Mouse (Mus musculus) stomach, embryonic 15.5 days (tissue): ENCODE measurements around the gene Zfp217. TPM values are rescaled to one million over a fixed set of nuclear protein-coding genes. Genes with fewer than 3 reads are reported as not detected.
A peak's percentile ranks its signal among the peaks of the same experiment; 100 is the strongest.

Source experiments
- ATAC-seq: fragments of 200-750 bp; cut with Nextera tagmentation; 2 replicates; pipeline ENCODE4 v1.8.0; 2017; ENCODE audit warnings: low read depth, moderate number of reproducible peaks, moderate TSS enrichment; ENCODE audit not compliant: insufficient read depth, low FRiP score
- H3K27ac ChIP-seq: fragments of 300-500 bp; sonication (generic); 2 replicates; pipeline ENCODE4 v1.5.1; 2015; ENCODE audit warnings: mild to moderate bottlenecking, inconsistent platforms
- H3K27me3 ChIP-seq: fragments of 300-500 bp; sonication (generic); replicated peaks from 2 replicates; pipeline ENCODE4 v1.6.1; 2015; ENCODE audit warnings: inconsistent platforms
- H3K36me3 ChIP-seq: fragments of 300-500 bp; sonication (generic); 2 replicates; pipeline ENCODE4 v1.6.1; 2015; ENCODE audit warnings: inconsistent platforms
- H3K4me1 ChIP-seq: fragments of 300-500 bp; sonication (generic); 2 replicates; pipeline ENCODE4 v1.6.1; 2015; ENCODE audit warnings: inconsistent platforms
- H3K4me2 ChIP-seq: fragments of 300-500 bp; sonication (generic); 2 replicates; pipeline ENCODE4 v1.6.1; 2015; ENCODE audit warnings: mild to moderate bottlenecking, inconsistent platforms
- H3K4me3 ChIP-seq: fragments of 300-500 bp; sonication (generic); replicated peaks from 2 replicates; pipeline ENCODE4 v1.5.1; 2015; ENCODE audit warnings: inconsistent platforms
- H3K9ac ChIP-seq: fragments of 300-500 bp; sonication (generic); 2 replicates; pipeline ENCODE4 v1.6.1; 2015; ENCODE audit warnings: inconsistent platforms
- H3K9me3 ChIP-seq: fragments of 300-500 bp; sonication (generic); 2 replicates; pipeline ENCODE4 v1.6.1; 2016; ENCODE audit warnings: inconsistent platforms
- WGBS: fragments of 180-500 bp; shearing (Covaris S2); methylation state at CpG from one replicate; pipeline ENCODE4 v1.1.7; 2015; 5-methylcytosine and 5-hydroxymethylcytosine counted together
- polyA plus RNA-seq: library from polyadenylated mRNA; unstranded; fragments of >200 nt; fragmentation: Nextera tagmentation; extraction: Ambion mirVana; gene quantifications from 2 replicates; pipeline ENCODE4 v1.2.1, GENCODE M21; 2015

The Zfp217 gene
- polyA plus RNA-seq, 1 experiment from 2014 or later = 4.0 TPM

DNA sequence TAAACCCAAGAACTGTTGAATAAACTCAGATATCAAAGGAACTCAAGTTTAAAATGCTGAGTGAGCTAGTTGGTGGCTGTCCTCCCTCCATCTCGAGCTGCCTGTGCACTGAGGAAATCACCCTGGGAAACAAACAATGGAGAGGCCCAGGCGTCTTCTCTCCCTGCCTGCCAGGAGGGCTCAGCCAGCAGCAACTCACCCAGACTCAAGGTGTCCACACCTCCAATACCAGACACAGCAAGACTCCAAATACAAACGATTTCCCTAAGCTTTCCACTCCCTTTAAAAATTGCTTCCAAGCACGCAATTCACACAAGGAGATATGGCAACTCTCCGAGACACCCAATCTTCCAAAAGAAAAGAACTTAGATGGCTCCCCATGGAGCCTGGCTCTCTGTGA, 38.4 kb downstream of the Zfp217 start:
- ATAC-seq = no peak

DNA sequence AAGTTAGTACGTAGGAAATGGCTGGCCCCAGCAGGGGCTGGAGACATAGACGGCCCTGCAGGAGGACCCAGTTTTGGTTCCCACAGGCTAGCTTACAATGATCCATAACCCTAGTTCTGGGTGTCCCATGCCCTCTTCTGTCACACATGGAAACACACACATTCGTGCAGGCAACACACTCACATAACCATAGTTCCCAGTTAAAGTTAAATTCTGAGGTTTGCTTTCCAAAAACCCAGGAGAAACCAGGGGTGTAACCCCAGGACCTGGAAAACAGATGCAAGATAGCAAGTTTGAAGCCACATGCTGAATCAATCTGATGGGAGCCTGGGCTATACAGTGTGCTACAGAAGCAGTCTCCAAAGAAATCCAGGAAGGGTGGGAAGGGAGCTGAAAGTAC, 40.1 kb downstream of the Zfp217 start:
- ATAC-seq = no peak
- WGBS = 78% methylated on average over 3 of the region's 3 CpGs

More for the DNA sequence above, 38.4 kb downstream of the Zfp217 start:
- Histone ChIP-seq H3K4me3 (no peak overlapping the region), H3K36me3 (peaks cover 38% of the 10 kb centered on the region), H3K9me3 (no peaks in the 10 kb centered on the region), H3K4me2 (no peak overlapping the region), H3K9ac (no peak overlapping the region), H3K27me3 (no peaks in the 10 kb centered on the region), H3K4me1 (0 out of 2 replicates have a peak, but pooled peaks cover 4% of the 10 kb centered on the region), H3K27ac (peak overlapping the region; percentile 21; the same call in 1 of the 2 replicates)
- 57% methylated on average over 5 of the region's 5 CpGs for WGBS

DNA sequence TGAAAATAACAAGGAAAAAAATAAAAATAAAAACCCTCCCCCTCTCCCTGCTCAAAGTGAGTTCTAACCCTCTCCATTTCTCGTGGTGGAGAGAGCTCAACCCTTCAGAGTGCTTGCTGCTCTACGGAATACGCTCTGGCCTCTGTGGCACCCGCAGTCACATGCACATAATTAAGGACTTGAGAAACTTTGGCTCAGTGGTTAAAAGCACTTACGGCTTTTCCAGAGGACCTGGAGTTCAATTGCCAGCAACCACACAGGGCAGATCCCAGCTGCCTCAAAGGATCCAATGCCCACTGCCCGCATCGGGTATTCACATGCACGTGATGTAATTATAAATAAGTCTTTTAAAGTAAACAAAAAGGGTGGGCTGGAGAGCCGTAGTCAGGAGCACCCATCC, 41.9 kb downstream of the Zfp217 start:
- Histone ChIP-seq H3K27me3 (no peaks in the 10 kb centered on the region), H3K9me3 (no peaks in the 10 kb centered on the region), H3K9ac (no peak overlapping the region), H3K4me3 (no peak overlapping the region), H3K4me2 (no peak overlapping the region), H3K36me3 (peaks cover 15% of the 10 kb centered on the region; the same call in 1 of the 2 replicates), H3K4me1 (0 out of 2 replicates have a peak, but pooled peaks cover 4% of the 10 kb centered on the region), H3K27ac (no peak overlapping the region)
- WGBS = 64% methylated on average over 9 of the region's 9 CpGs
- no peak for ATAC-seq

More for the DNA sequence above, 40.1 kb downstream of the Zfp217 start:
- Histone ChIP-seq H3K27me3 (no peaks in the 10 kb centered on the region), H3K9ac (no peak overlapping the region), H3K4me2 (no peak overlapping the region), H3K36me3 (peaks cover 22% of the 10 kb centered on the region), H3K4me3 (no peak overlapping the region), H3K9me3 (no peaks in the 10 kb centered on the region), H3K4me1 (0 out of 2 replicates have a peak, but pooled peaks cover 4% of the 10 kb centered on the region), H3K27ac (no peak overlapping the region)

DNA sequence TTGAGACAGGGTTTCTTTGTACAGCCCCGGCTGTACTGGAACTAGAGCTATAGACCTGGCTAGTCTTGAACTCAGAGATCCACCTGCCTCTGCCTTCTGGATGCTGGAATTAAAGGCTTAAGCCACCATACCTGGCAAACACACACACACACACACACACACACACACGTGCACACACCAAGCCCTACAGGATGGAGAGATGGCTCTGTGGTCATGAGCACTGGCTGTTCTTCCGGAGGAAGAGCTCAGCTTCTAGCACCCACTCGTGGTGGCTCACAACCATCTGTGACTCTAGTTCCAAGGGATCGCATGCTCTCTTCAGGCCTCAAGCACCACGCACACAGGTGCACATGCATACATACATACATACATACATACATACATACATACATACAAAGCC, 43.5 kb downstream of the Zfp217 start:
- no peak for ATAC-seq
- H3K4me1 ChIP-seq = no peaks in the 10 kb centered on the region
- H3K27me3 ChIP-seq = no peaks in the 10 kb centered on the region
- H3K36me3 ChIP-seq = 0 out of 2 replicates have a peak, but pooled peaks cover 6% of the 10 kb centered on the region
- WGBS = 89% methylated on average over 6 of the region's 6 CpGs
- H3K9me3 ChIP-seq = no peaks in the 10 kb centered on the region
- H3K4me2 ChIP-seq = no peak overlapping the region
- no peak overlapping the region for H3K9ac ChIP-seq
- no peak overlapping the region for H3K27ac ChIP-seq
- H3K4me3 ChIP-seq = no peak overlapping the region

GRCm38 (mm10) chr2:170103852-170104251, 44.1 kb downstream of the Zfp217 start:
- H3K27me3 ChIP-seq = no peaks in the 10 kb centered on the region
- no peak overlapping the region for H3K27ac ChIP-seq
- no peaks in the 10 kb centered on the region for H3K9me3 ChIP-seq
- ATAC-seq = no peak
- no peak overlapping the region for H3K4me3 ChIP-seq
- H3K4me1 ChIP-seq = no peaks in the 10 kb centered on the region
- H3K4me2 ChIP-seq = no peak overlapping the region
- 0 out of 2 replicates have a peak, but pooled peaks cover 5% of the 10 kb centered on the region for H3K36me3 ChIP-seq
- WGBS = 48% methylated on average over 9 of the region's 9 CpGs
- no peak overlapping the region for H3K9ac ChIP-seq

- H3K36me3 ChIP-seq = 0 out of 2 replicates have a peak, but pooled peaks cover 5% of the 10 kb centered on the region
- H3K27ac ChIP-seq = no peak overlapping the region
- H3K9ac ChIP-seq = no peak overlapping the region
- no peaks in the 10 kb centered on the region for H3K27me3 ChIP-seq
- WGBS = 86% methylated on average over 5 of the region's 5 CpGs
- H3K9me3 ChIP-seq = no peaks in the 10 kb centered on the region
- H3K4me2 ChIP-seq = no peak overlapping the region
- no peaks in the 10 kb centered on the region for H3K4me1 ChIP-seq
- H3K4me3 ChIP-seq = no peak overlapping the region
- no peak for ATAC-seq
These were observed 44.6 kb downstream of the Zfp217 start for GRCm38 (mm10) chr2:170103341-170103740.

GRCm38 (mm10) chr2:170101932-170102331, 46.0 kb downstream of the Zfp217 start:
- Histone ChIP-seq H3K4me3 (no peak overlapping the region), H3K9me3 (no peaks in the 10 kb centered on the region), H3K27ac (no peak overlapping the region), H3K4me1 (no peaks in the 10 kb centered on the region), H3K4me2 (no peak overlapping the region), H3K9ac (no peak overlapping the region), H3K36me3 (no peaks in the 10 kb centered on the region), H3K27me3 (no peaks in the 10 kb centered on the region)
- ATAC-seq = no peak
- 71% methylated on average over 7 of the region's 7 CpGs for WGBS

DNA sequence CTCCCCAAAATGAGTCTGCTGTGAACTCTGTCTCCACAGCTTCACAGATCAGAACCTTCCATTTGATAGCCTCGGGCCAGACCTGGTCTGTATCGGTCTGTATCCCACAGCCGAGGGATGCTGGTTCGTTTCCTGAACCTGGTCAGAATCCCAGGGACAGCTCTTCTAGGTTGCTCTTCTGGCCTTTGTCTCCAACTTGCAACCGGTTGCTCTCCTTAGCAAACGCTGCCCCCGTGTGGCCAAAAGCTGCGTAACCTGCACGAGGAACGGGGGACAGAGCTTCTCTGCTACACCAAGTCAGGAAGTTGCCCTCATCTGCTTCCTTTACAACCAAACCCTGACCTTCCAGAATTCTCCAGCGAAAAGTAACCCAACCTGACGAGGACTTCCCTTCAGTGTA, 46.8 kb downstream of the Zfp217 start:
- Histone ChIP-seq H3K4me3 (no peak overlapping the region), H3K27me3 (no peaks in the 10 kb centered on the region), H3K27ac (no peak overlapping the region), H3K9me3 (no peaks in the 10 kb centered on the region), H3K4me1 (no peaks in the 10 kb centered on the region), H3K9ac (no peak overlapping the region), H3K36me3 (no peaks in the 10 kb centered on the region), H3K4me2 (no peak overlapping the region)
- peak; percentile 23; the same call in 1 of the 2 replicates for ATAC-seq
- WGBS = 3% methylated on average over 12 of the region's 12 CpGs

DNA sequence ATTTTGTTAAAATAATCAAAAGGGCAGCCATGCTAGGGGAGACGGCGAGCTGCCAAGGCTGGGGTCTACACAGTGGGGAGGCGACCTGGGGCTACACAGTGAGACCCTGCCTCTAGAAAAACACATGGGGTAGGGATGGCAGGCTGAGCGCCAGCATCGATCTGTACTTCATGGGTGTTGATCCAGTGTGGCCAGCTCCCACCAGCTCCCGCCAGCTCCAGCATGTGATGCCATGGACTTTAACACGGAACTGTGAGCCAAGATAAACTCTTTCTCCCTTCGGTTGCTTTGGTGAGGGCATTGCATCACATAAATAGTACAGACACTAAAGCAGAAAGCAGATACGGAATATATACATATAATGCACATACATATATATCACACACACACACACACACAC, 53.0 kb downstream of the Zfp217 start:
- no peaks in the 10 kb centered on the region for H3K27me3 ChIP-seq
- no peaks in the 10 kb centered on the region for H3K9me3 ChIP-seq
- H3K4me1 ChIP-seq = no peaks in the 10 kb centered on the region
- H3K36me3 ChIP-seq = no peaks in the 10 kb centered on the region
- H3K27ac ChIP-seq = no peak overlapping the region
- no peak overlapping the region for H3K4me2 ChIP-seq
- ATAC-seq = no peak
- H3K4me3 ChIP-seq = no peak overlapping the region
- 91% methylated on average over 9 of the region's 9 CpGs for WGBS
- no peak overlapping the region for H3K9ac ChIP-seq

GRCm38 (mm10) chr2:170094220-170094619, 53.7 kb downstream of the Zfp217 start:
- no peak for ATAC-seq
- Histone ChIP-seq H3K9ac (no peak overlapping the region), H3K27ac (no peak overlapping the region), H3K4me2 (no peak overlapping the region), H3K9me3 (no peaks in the 10 kb centered on the region), H3K4me3 (no peak overlapping the region), H3K4me1 (no peaks in the 10 kb centered on the region), H3K36me3 (no peaks in the 10 kb centered on the region), H3K27me3 (no peaks in the 10 kb centered on the region)
- WGBS = 88% methylated on average over 17 of the region's 17 CpGs

GRCm38 (mm10) chr2:170091563-170092443, 56.1 kb downstream of the Zfp217 start:
- WGBS = 45% methylated on average over 10 of the region's 10 CpGs
- H3K27ac ChIP-seq = no peak overlapping the region

GRCm38 (mm10) chr2:170078442-170079017, 69.4 kb downstream of the Zfp217 start:
- WGBS = 38% methylated on average over 15 of the region's 15 CpGs
- no peak overlapping the region for H3K27ac ChIP-seq
- H3K4me1 ChIP-seq = no peaks in the 10 kb centered on the region
- no peaks in the 10 kb centered on the region for H3K9me3 ChIP-seq
- ATAC-seq = no peak
- no peak overlapping the region for H3K4me2 ChIP-seq
- no peaks in the 10 kb centered on the region for H3K27me3 ChIP-seq
- no peaks in the 10 kb centered on the region for H3K36me3 ChIP-seq
- no peak overlapping the region for H3K4me3 ChIP-seq
- H3K9ac ChIP-seq = no peak overlapping the region

More at GRCm38 (mm10) chr2:170091563-170092443, 56.1 kb downstream of the Zfp217 start:
- no peaks in the 10 kb centered on the region for H3K36me3 ChIP-seq
- no peak overlapping the region for H3K4me2 ChIP-seq
- no peaks in the 10 kb centered on the region for H3K27me3 ChIP-seq
- no peaks in the 10 kb centered on the region for H3K9me3 ChIP-seq
- no peak overlapping the region for H3K9ac ChIP-seq
- no peak; the same call in 1 of the 2 replicates for ATAC-seq
- H3K4me3 ChIP-seq = no peak overlapping the region
- H3K4me1 ChIP-seq = no peaks in the 10 kb centered on the region
